Mouse (Mus musculus): Measurements from ENCODE around the gene Rpl23a.

DNA sequence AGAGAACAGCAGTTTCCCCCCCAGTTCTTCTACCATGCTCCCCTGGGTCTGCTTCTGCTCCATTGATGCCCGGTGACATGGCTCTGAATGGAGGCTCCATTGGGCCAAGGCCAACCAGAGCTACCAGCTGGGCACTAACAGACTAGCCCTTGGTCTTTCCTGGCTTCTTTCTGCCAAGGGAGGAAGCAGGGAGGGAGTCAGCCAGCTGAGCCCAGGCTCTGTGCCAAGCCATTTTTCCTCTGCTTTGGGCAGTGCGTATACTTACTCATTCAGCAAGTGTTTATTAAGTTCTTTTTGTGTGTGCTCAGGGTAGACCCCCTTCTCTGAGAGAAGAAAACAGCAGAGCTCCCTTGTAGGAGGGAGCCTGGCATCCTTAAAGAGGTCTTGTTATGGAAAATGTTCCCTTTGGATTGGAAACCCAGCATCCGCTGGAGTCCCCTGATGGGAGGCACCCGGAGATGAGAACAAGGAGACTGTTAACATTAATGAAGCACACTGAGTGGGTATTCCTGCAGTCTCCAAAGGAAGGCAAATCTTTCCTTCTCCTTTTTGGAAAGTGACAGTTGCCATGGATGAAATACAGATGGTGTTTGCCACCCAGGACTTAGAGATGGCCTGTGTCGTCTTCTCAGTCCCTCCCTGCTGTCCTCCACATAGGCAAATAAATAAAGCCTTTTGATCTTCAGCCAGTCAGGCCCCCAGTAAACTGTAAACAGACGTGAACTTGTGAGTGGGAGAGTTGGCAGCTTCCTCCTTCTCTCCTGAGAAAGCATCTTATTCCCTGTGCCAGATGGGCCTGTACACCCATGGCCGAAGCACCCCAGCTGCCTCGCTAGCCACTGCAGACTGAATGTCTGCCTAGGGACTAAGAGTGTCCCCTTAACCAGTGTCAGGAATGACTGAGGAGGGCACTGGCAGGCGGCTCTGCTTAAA is 30.8 kb downstream of the Rpl23a start:
- TF ChIP-seq CTCF (IDR thresholded peaks at IDR 0.05; ENCODE audit: low read depth, low read length) (no peak), POLR2A (IDR thresholded peaks at IDR 0.05; ENCODE audit: borderline replicate concordance, low read depth, low read length) (no peak)
